Mouse (Mus musculus) hindbrain, embryonic 14.5 days (tissue): ENCODE results near the gene Gm4763. TPM values are rescaled to one million over a fixed set of nuclear protein-coding genes. Genes with fewer than 3 reads are reported as not detected.
"Not testable (repeated sequence)": the region's sequence is repeated elsewhere in the genome, so short reads cannot be mapped to it uniquely, and the experiment has no call there.

ENCODE experiments used
- ATAC-seq: fragments of 200-750 bp; cut with Nextera tagmentation; 2 replicates; pipeline ENCODE4 v1.8.0; 2017; ENCODE audit warnings: moderate number of reproducible peaks, mild to moderate bottlenecking, moderate TSS enrichment, moderate library complexity; ENCODE audit not compliant: low FRiP score
- DNase-seq: peaks from one replicate; pipeline ENCODE4 v3.0.0-alpha.2; 2015; ENCODE audit warnings: low spot score
- H3K27ac ChIP-seq: fragments of 300-500 bp; sonication (generic); 2 replicates; pipeline ENCODE4 v1.5.1; 2014; ENCODE audit warnings: mild to moderate bottlenecking, moderate library complexity
- H3K27me3 ChIP-seq: fragments of 300-500 bp; sonication (generic); 2 replicates; pipeline ENCODE4 v1.6.1; 2014; ENCODE audit warnings: mild to moderate bottlenecking, low read length, mixed read lengths; ENCODE audit not compliant: control insufficient read depth, insufficient read depth
- H3K36me3 ChIP-seq: fragments of 300-500 bp; sonication (generic); replicated peaks from 2 replicates; pipeline ENCODE4 v1.6.1; 2014; ENCODE audit not compliant: control insufficient read depth, insufficient read depth
- H3K4me1 ChIP-seq: fragments of 300-500 bp; sonication (generic); replicated peaks from 2 replicates; pipeline ENCODE4 v1.6.1; 2014; ENCODE audit warnings: antibody characterized with exemption, low read length, mixed read lengths; ENCODE audit not compliant: control insufficient read depth, insufficient read depth
- H3K4me2 ChIP-seq: fragments of 300-500 bp; sonication (generic); replicated peaks from 2 replicates; pipeline ENCODE4 v1.6.1; 2014; ENCODE audit warnings: mild to moderate bottlenecking, moderate library complexity
- H3K4me3 ChIP-seq: fragments of 300-500 bp; sonication (generic); replicated peaks from 2 replicates; pipeline ENCODE4 v1.5.1; 2014; ENCODE audit warnings: mild to moderate bottlenecking, low read length
- H3K9ac ChIP-seq: fragments of 300-500 bp; sonication (generic); 2 replicates; pipeline ENCODE4 v1.6.1; 2014
- H3K9me3 ChIP-seq: fragments of 300-500 bp; sonication (generic); 2 replicates; pipeline ENCODE4 v1.6.1; 2016; ENCODE audit warnings: low read length; ENCODE audit not compliant: control insufficient read depth
- WGBS: fragments of 180-500 bp; shearing (Covaris S2); extraction: QIAGEN DNeasy Blood & Tissue Kit; methylation state at CpG from one replicate; pipeline ENCODE4 v1.1.7; 2014; 5-methylcytosine and 5-hydroxymethylcytosine counted together
- polyA plus RNA-seq: library from polyadenylated mRNA; unstranded; fragments of >200 nt; fragmentation: Nextera tagmentation; extraction: Ambion mirVana; gene quantifications from 2 replicates; pipeline ENCODE4 v1.2.1, GENCODE M21; 2014

The Gm4763 gene
- polyA plus RNA-seq, 1 experiment from 2014 or later, result not detected

DNA sequence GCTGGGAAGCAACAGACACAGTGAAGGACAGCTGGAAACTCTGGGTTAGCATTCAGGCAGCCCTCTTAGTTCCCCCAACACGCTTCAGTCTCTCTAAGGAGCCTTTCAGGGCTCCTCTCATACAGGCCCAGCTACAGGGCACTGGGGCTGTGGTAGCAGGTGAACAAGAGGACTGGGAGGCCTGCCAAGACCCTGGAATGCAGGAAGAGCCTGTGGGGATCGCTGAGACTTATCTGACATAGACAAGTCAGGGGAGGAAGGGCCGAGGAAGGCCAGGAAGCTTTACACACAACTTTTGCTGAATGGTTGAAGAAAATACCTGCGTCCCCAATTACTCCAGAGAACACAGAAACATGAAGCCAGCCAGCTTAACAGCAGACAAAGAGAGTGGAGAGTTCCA is 24.0 kb upstream of the Gm4763 start:
- ATAC-seq (no peak), DNase-seq (no peak)
- Histone ChIP-seq H3K9me3 (no peaks in the 10 kb centered on the region), H3K9ac (no peak overlapping the region), H3K27me3 (no peaks in the 10 kb centered on the region), H3K4me2 (no peak overlapping the region), H3K36me3 (no peaks in the 10 kb centered on the region), H3K4me3 (no peak overlapping the region), H3K4me1 (peaks cover 9% of the 10 kb centered on the region), H3K27ac (no peak overlapping the region)
- WGBS, result 48% methylated on average over 4 of the region's 4 CpGs

DNA sequence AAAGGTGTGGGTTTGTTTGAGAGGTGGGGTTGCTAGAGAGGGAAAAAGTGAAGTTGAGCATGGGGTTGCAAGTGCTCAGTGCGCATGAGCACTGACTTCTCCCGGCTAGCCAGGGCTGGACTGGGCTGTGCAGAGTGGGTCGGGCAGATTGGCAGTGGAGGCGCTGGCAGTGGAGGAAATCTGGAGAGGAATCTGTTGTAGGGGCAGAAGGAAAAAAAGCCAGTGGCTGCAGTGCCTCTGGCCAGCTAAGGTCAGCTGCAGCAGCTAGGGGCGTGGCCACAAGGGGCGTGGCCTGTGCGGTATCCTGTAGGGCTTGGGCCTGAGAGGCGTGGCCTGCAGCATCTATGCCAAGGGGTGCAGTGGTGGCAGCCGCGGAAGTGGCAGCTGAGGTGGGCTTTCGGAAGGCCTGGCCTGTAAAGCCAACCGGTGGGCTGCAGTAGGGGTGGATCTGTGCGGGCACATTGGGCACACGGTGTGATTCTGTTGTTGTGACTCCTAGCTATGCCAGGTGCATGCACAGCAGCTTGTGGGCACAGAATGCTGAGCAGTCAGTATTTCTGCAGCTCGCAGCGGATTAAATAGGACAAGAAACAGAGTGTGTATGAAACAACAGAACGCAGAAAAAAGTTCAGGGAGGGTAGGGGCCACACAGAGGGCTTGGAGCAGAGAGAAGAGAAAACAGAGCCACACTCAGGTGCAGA is 9.4 kb upstream of the Gm4763 start:
- Histone ChIP-seq H3K27me3 (no peaks in the 10 kb centered on the region), H3K27ac (no peak overlapping the region), H3K9ac (peak overlapping the region; percentile 44), H3K4me3 (peak overlapping the region; percentile 18), H3K36me3 (no peaks in the 10 kb centered on the region), H3K9me3 (no peaks in the 10 kb centered on the region), H3K4me1 (no peaks in the 10 kb centered on the region), H3K4me2 (peak overlapping the region; percentile 39)
- ATAC-seq, result peak; percentile 64; the same call in 1 of the 2 replicates
- DNase-seq, result no peak
- WGBS, result 19% methylated on average over 17 of the region's 17 CpGs

DNA sequence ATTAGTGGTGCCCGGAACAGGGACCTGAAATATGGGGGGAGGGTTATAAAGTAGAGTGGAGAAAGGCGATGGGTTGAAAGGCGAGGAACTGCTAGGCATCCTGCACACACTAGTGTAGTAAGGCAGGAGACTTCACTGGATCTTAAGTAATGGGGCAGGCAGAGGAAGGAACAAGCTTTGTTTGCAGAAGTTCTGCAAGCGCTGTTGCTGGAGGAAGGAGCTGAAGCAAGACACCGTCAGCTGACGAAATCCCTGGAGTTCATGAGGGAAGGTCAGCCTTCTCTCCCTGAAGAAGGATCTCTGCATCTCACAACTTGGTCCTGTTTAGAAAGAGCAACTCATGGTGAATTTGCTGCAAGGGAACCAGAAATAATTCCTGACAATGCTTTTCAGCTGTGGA is 11.7 kb downstream of the Gm4763 start:
- H3K9me3 ChIP-seq, result no peaks in the 10 kb centered on the region
- no peaks in the 10 kb centered on the region for H3K27me3 ChIP-seq
- ATAC-seq (no peak), DNase-seq (no peak)
- H3K4me2 ChIP-seq, result no peak overlapping the region
- H3K9ac ChIP-seq, result no peak overlapping the region
- H3K27ac ChIP-seq, result no peak overlapping the region
- no peaks in the 10 kb centered on the region for H3K4me1 ChIP-seq
- WGBS, result 78% methylated on average over 6 of the region's 6 CpGs
- no peaks in the 10 kb centered on the region for H3K36me3 ChIP-seq
- no peak overlapping the region for H3K4me3 ChIP-seq

DNA sequence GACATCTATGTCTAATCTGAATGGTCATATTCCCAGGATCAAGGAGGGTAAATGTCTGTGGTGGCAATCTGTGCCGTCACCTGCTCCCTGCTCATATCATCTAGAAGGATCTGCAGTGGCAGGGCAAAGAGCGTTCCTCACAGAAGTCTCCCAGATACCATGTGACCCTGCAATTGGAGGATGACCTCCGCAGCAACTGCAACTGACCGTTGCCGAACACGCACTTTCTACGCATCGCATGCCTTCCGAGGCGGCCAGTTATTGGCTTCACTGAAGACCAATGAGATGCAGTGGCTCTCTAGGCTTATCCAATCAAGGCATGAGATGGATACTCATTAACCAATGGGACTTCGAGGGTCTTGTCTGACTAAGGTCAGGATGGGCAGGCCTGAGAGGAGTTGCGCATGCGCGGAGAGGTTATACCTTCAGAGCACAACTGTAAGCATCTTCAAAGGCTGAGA is 17.8 kb downstream of the Gm4763 start, which contains the start of gene BC049730:
Gene BC049730, plus strand, starts transcription at position 411 of the 461 bp plus-strand sequence.
- Histone ChIP-seq H3K36me3 (no peaks in the 10 kb centered on the region), H3K9ac (no peak within 1 kb of the TSS), H3K27ac (no peak within 1 kb of the TSS), H3K4me3 (no peak within 1 kb of the TSS), H3K9me3 (no peaks in the 10 kb centered on the region), H3K27me3 (no peaks in the 10 kb centered on the region), H3K4me2 (no peak within 1 kb of the TSS), H3K4me1 (no peaks in the 10 kb centered on the region)
- DNase-seq (no peak), ATAC-seq (no peak)
- WGBS, result 94% methylated on average over 14 of the region's 14 CpGs

DNA sequence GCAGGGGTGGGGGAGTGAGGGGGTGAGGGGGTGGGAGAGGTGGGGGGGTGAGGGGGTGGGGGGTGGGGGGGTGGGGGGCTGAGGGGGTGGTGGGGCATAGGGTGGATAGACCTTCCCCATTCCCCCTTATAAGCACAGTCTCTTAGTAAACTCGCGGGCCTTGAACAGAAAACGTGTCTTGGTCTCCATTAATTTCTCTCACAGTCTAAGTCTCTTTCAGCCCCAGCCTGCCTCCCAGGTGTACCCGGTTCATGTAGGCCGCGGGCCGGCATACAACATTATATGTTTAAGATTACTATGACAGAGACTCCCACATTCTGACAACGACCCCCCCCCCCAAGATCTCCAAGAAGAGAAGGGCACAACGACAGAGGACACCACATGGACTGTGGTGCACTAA is 23.9 kb downstream of the Gm4763 start:
- not testable (repeated sequence) for H3K27ac ChIP-seq, H3K9me3 ChIP-seq, ATAC-seq, H3K4me2 ChIP-seq, DNase-seq, H3K9ac ChIP-seq, H3K4me3 ChIP-seq, H3K36me3 ChIP-seq, H3K4me1 ChIP-seq, H3K27me3 ChIP-seq
- 88% methylated on average over 9 of the region's 9 CpGs for WGBS

DNA sequence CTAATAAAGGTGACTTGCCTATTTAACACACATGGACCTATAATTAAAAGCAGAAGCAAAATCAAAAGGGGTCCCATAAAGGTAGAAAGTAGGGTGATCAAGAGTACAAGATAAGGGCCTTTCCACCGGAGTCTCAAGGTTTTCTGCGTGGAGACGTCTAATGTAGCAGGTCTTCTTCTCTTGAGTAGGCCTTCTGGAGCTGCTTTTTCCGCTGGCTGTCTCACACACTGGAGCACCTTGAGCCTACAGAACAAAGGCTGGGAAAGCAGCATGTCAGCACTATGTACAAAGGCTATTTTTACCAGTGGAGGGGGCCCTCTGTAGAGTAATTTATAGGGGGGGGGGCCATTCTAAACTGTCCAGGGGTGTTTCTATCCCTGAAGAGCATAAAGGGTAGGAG is 28.8 kb downstream of the Gm4763 start:
- H3K9me3 ChIP-seq, H3K36me3 ChIP-seq, H3K27me3 ChIP-seq, H3K9ac ChIP-seq, H3K4me2 ChIP-seq, ATAC-seq, H3K4me3 ChIP-seq, DNase-seq, H3K4me1 ChIP-seq, H3K27ac ChIP-seq: not testable (repeated sequence)
- 100% methylated on average over 4 of the region's 4 CpGs for WGBS

DNA sequence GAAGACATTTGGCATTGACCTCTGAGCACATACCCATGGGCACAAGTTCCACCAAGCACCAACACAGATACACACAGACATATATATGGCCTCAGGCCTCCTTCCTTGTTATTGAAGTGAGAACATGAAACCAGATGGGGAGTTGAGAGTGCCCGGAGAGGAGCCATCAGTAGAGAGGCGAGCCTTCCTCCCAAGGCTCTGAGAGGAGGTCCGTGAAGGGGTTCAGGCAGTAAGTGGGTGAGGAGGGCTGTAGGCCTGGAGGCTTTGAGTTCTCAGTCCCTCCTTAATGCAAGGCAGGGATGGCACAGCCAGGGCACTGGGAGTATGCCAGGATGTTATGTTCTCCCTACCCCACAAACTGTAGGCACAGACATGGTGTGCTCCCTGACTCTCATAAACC is 34.0 kb downstream of the Gm4763 start:
- H3K4me1 ChIP-seq, H3K27ac ChIP-seq, H3K4me2 ChIP-seq, H3K9me3 ChIP-seq, DNase-seq, H3K9ac ChIP-seq, H3K36me3 ChIP-seq, ATAC-seq, H3K4me3 ChIP-seq, H3K27me3 ChIP-seq: not testable (repeated sequence)
- WGBS, result 90% methylated on average over 3 of the region's 3 CpGs

DNA sequence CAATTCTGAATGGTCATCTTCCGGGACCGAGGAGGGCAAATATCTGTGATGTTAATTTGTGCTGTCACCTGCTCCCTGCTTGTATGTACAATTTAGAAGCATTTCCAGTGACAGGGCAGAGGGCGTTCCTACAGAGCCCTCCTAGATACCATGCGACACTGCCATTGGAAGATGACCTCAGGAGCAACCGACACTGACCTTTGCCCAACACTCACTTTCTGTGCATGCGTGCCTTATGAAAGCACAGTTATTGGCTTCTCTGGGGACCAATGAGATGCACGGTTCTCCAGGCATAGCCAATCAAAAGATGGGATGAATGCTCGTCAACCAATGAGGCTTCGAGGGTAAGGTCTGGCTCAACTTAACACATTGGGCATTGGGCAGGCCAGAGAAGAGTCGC is 39.2 kb downstream of the Gm4763 start:
- H3K9ac ChIP-seq, H3K27me3 ChIP-seq, H3K9me3 ChIP-seq, H3K27ac ChIP-seq, H3K4me1 ChIP-seq, H3K4me3 ChIP-seq, ATAC-seq, DNase-seq, H3K4me2 ChIP-seq, H3K36me3 ChIP-seq: not testable (repeated sequence)
- WGBS, result 90% methylated on average over 10 of the region's 10 CpGs

DNA sequence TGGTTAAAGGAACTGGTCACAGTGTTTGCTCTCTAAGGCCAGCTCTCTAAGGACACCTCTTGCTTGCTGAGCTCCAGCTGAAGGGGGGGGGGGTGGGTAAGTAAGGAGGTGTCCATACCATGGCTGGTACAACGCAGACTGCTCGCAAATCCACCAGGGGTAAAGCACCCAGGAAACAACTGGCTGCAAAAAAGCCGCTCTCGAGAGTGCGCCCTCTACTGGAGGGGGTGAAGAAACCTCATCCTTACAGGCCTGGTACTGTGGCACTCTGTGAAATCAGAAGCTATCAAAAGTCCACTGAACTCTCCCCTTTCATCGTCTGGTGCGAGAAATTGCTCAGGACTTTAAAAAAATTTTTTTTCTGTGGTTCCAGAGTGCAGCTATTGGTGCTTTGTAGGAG is 42.6 kb downstream of the Gm4763 start:
- WGBS, result 83% methylated on average over 7 of the region's 7 CpGs
- H3K4me3 ChIP-seq, ATAC-seq, H3K9me3 ChIP-seq, H3K27me3 ChIP-seq, H3K4me1 ChIP-seq, H3K4me2 ChIP-seq, DNase-seq, H3K36me3 ChIP-seq, H3K27ac ChIP-seq, H3K9ac ChIP-seq: not testable (repeated sequence)

DNA sequence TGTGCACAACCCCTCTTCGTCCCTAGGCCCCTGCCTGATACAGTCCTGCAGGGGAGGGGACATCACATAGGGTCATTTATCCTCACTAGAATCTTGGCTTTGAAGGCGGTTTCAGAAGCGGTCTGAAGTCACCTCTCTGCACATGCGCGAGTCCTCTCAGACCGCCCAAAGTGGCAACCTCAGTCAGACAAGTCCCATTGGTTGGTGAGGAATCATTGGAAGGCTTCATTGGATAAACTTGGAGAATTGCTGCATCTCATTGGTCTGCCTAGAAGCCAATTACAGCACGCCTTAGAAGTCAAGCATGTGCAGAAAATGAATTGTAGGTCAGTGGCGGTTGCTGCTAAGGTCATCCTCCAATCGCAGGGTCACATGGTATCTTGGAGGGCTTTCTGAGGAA is 50.1 kb downstream of the Gm4763 start, which contains the start of gene Tex101:
Gene Tex101, minus strand, starts transcription at position 101 of the 400 bp plus-strand sequence.
- DNase-seq (no peak), ATAC-seq (no peak)
- Histone ChIP-seq H3K9me3 (no peaks in the 10 kb centered on the region), H3K4me1 (no peaks in the 10 kb centered on the region), H3K27me3 (no peaks in the 10 kb centered on the region), H3K27ac (no peak within 1 kb of the TSS), H3K36me3 (no peaks in the 10 kb centered on the region), H3K9ac (no peak within 1 kb of the TSS), H3K4me3 (no peak within 1 kb of the TSS), H3K4me2 (no peak within 1 kb of the TSS)
- 91% methylated on average over 9 of the region's 9 CpGs for WGBS
